Mouse (Mus musculus): Measurements from ENCODE around the gene Fgr.

Gene Fgr

GRCm38 (mm10) chr4:133016677-133017415 lies 43.0 kb downstream of the Fgr start:
- peak; percentile 41 for DNase-seq

- DNase-seq = no peak
Measured at GRCm38 (mm10) chr4:133017597-133018262, 43.8 kb downstream of the Fgr start.

GRCm38 (mm10) chr4:133018263-133018798 lies 44.4 kb downstream of the Fgr start:
- no peak for DNase-seq

GRCm38 (mm10) chr4:133020721-133021120 lies 46.8 kb downstream of the Fgr start:
- DNase-seq = no peak

GRCm38 (mm10) chr4:133021181-133021671 lies 47.3 kb downstream of the Fgr start:
- DNase-seq = no peak

- DNase-seq = no peak
Measured at GRCm38 (mm10) chr4:133022217-133022616, 48.3 kb downstream of the Fgr start.

- DNase-seq = no peak
Measured at GRCm38 (mm10) chr4:133022954-133023635, 49.2 kb downstream of the Fgr start.

- DNase-seq = no peak
Measured at GRCm38 (mm10) chr4:133023636-133024035, 49.7 kb downstream of the Fgr start.

- DNase-seq = no peak
Measured at GRCm38 (mm10) chr4:133024404-133024803, 50.5 kb downstream of the Fgr start.

GRCm38 (mm10) chr4:133024969-133025685 lies 51.2 kb downstream of the Fgr start:
- peak; percentile 24 for DNase-seq

- no peak for DNase-seq
Measured at GRCm38 (mm10) chr4:133026272-133026671, 52.4 kb downstream of the Fgr start.

- no peak for DNase-seq
Measured at GRCm38 (mm10) chr4:133026826-133027375, 53.0 kb downstream of the Fgr start.

GRCm38 (mm10) chr4:133027721-133028120 lies 53.8 kb downstream of the Fgr start:
- no peak for DNase-seq

GRCm38 (mm10) chr4:133028193-133028592 lies 54.3 kb downstream of the Fgr start:
- no peak for DNase-seq

GRCm38 (mm10) chr4:133028875-133029274 lies 55.0 kb downstream of the Fgr start:
- DNase-seq = no peak

GRCm38 (mm10) chr4:133032410-133033095 lies 58.7 kb downstream of the Fgr start:
- no peak for DNase-seq

- no peak for DNase-seq
Measured at GRCm38 (mm10) chr4:133034478-133034877, 60.6 kb downstream of the Fgr start.

- DNase-seq = no peak
Measured at GRCm38 (mm10) chr4:133035446-133035845, 61.6 kb downstream of the Fgr start.

- DNase-seq = no peak
Measured at GRCm38 (mm10) chr4:133035946-133036345, 62.1 kb downstream of the Fgr start.

- DNase-seq = no peak
Measured at GRCm38 (mm10) chr4:133037293-133037692, 63.4 kb downstream of the Fgr start.

- DNase-seq = no peak
Measured at GRCm38 (mm10) chr4:133037798-133038197, 63.9 kb downstream of the Fgr start.

All from thymus, postnatal 4 days (tissue).